Mouse (Mus musculus): ENCODE measurements around the gene Zfp760. TPM values are rescaled to one million over a fixed set of nuclear protein-coding genes. Genes with fewer than 3 reads are reported as not detected.

Gene Zfp760
- 0.52 and 1.4 TPM in 2 replicates for polyA plus RNA-seq (2012; ENCODE audit: low replicate concordance)

GRCm38 (mm10) chr17:21707343-21707996 is at the start of gene Zfp760:
TSS of gene Zfp760 (plus strand) at chr17:21707741.

GRCm38 (mm10) chr17:21691560-21691959 is 16.0 kb upstream of the Zfp760 start, which contains the start of gene Gm10226:
TSS of gene Gm10226 (plus strand) at chr17:21691860.

GRCm38 (mm10) chr17:21730495-21730894 is 23.0 kb downstream of the Zfp760 start, which contains the start of gene Zfp229:
TSS of gene Zfp229 (plus strand) at chr17:21730795.

Other genes starting within 250 kb of the Zfp760 start
- gene Zfp53, start 218.7 kb upstream of the Zfp760 start, polyA plus RNA-seq (2012; ENCODE audit: low replicate concordance) = 3.5 and 3.7 TPM in 2 replicates
- 1.4 and 1.5 TPM in 2 replicates for gene Zfp52, start 172.2 kb upstream of the Zfp760 start, polyA plus RNA-seq (2012; ENCODE audit: low replicate concordance)
- gene Zfp948, start 140.7 kb upstream of the Zfp760 start, polyA plus RNA-seq (2012; ENCODE audit: low replicate concordance) = 0.18 and 0.57 TPM in 2 replicates
- 0.40 and 0.90 TPM in 2 replicates for gene Zfp983, start 57.1 kb upstream of the Zfp760 start, polyA plus RNA-seq (2012; ENCODE audit: low replicate concordance)
- gene Gm10226, start 15.9 kb upstream of the Zfp760 start, polyA plus RNA-seq (2012; ENCODE audit: low replicate concordance) = not detected in 2 replicates
- gene Zfp229, start 23.1 kb downstream of the Zfp760 start, polyA plus RNA-seq (2012; ENCODE audit: low replicate concordance) = 1.5 and 3.7 TPM in 2 replicates
- 0.07 and 0.08 TPM in 2 replicates for gene Zfp820, start 138.0 kb downstream of the Zfp760 start, polyA plus RNA-seq (2012; ENCODE audit: low replicate concordance)
- gene Zfp995, start 202.2 kb downstream of the Zfp760 start, polyA plus RNA-seq (2012; ENCODE audit: low replicate concordance) = 1.5 and 2.2 TPM in 2 replicates